Mouse (Mus musculus) NIH3T3 (cell line): ENCODE results near the gene Nfix.

Source experiments
- DNase-seq: peaks from one replicate; pipeline ENCODE4 v3.0.0-alpha.2; 2012; ENCODE audit warnings: low read depth

The Nfix gene

GRCm38 (mm10) chr8:84797971-84798370 is 2.2 kb downstream of the Nfix start:
- DNase-seq: no peak

- no peak for DNase-seq
Measured at GRCm38 (mm10) chr8:84797256-84797797, 2.8 kb downstream of the Nfix start.

- no peak for DNase-seq
Measured at GRCm38 (mm10) chr8:84794486-84794885, 5.7 kb downstream of the Nfix start.

- DNase-seq: peak; percentile 79
Measured at GRCm38 (mm10) chr8:84793791-84794485, 6.2 kb downstream of the Nfix start.

GRCm38 (mm10) chr8:84793134-84793533 is 7.0 kb downstream of the Nfix start:
- DNase-seq: no peak

GRCm38 (mm10) chr8:84792429-84792947 is 7.7 kb downstream of the Nfix start:
- no peak for DNase-seq

- DNase-seq: no peak
Measured at GRCm38 (mm10) chr8:84790537-84790936, 9.6 kb downstream of the Nfix start.

GRCm38 (mm10) chr8:84789855-84790486 is 10.2 kb downstream of the Nfix start:
- DNase-seq: no peak

- DNase-seq: no peak
Measured at GRCm38 (mm10) chr8:84789345-84789744, 10.8 kb downstream of the Nfix start.

GRCm38 (mm10) chr8:84788896-84789295 is 11.2 kb downstream of the Nfix start:
- DNase-seq: peak; percentile 70

- DNase-seq: no peak
Measured at GRCm38 (mm10) chr8:84787523-84788302, 12.4 kb downstream of the Nfix start.

GRCm38 (mm10) chr8:84786801-84787467 is 13.2 kb downstream of the Nfix start:
- no peak for DNase-seq

- DNase-seq: peak; percentile 79
Measured at GRCm38 (mm10) chr8:84785756-84786677, 14.1 kb downstream of the Nfix start.

GRCm38 (mm10) chr8:84785506-84785755 is 14.7 kb downstream of the Nfix start:
- DNase-seq: no peak

GRCm38 (mm10) chr8:84784681-84785505 is 15.3 kb downstream of the Nfix start:
- no peak for DNase-seq

GRCm38 (mm10) chr8:84783919-84784581 is 16.1 kb downstream of the Nfix start:
- peak; percentile 52 for DNase-seq

- no peak for DNase-seq
Measured at GRCm38 (mm10) chr8:84783198-84783918, 16.8 kb downstream of the Nfix start.

- no peak for DNase-seq
Measured at GRCm38 (mm10) chr8:84782680-84783079, 17.5 kb downstream of the Nfix start.
